Mouse (Mus musculus) splenic B cell, adult 2 months (primary cell): ENCODE results near the gene Gm17689.

Experiments
- DNase-seq: peaks from one replicate; pipeline ENCODE4 v3.0.0-alpha.2; 2011; ENCODE audit warnings: low read depth, low spot score
- H3K27me3 ChIP-seq: 2 replicates; pipeline ENCODE4 v1.6.1; 2012; ENCODE audit warnings: mild to moderate bottlenecking, low read length, moderate library complexity, mixed read lengths; ENCODE audit not compliant: control insufficient read depth, poor library complexity, insufficient read depth, severe bottlenecking
- H3K36me3 ChIP-seq: 2 replicates; pipeline ENCODE4 v1.6.1; 2012; ENCODE audit warnings: mild to moderate bottlenecking, low read length, moderate library complexity, mixed read lengths; ENCODE audit not compliant: control insufficient read depth, poor library complexity, insufficient read depth, severe bottlenecking

Gm17689 gene

GRCm38 (mm10) chr9:36582535-36582934, at the start of gene Gm17689:
Gene Gm17689 (minus strand): TSS chr9:36582635.
- DNase-seq: no peak
- H3K27me3 ChIP-seq: no peaks in the 10 kb centered on the region
- H3K36me3 ChIP-seq: no peaks in the 10 kb centered on the region

- DNase-seq: no peak
- Histone ChIP-seq H3K27me3 (no peaks in the 10 kb centered on the region), H3K36me3 (no peaks in the 10 kb centered on the region)
Measured at GRCm38 (mm10) chr9:36541863-36542262, 40.6 kb downstream of the Gm17689 start, which contains the start of gene Gm5615. Gene Gm5615 (minus strand): TSS chr9:36541963.
